In the genomic region with DNA sequence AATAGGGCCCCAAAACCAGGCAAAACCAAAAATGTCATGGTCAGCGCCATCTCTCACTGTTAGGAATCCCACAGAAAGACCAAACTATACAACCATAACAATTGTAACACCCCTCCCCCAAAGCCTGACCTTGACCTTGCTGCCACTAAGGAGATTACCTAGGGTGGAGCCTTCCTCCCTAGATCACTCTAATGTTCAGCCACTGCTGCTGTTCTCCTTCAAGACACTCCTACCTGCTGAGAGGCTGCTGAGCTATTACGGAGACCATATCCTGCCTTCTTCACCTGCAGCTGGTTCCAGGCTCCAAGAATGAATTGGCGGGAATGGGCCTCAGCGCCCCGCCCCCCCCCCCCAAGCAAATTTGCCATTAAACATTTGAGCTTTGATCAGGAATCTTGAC, we compare ENCODE assay signal across 23 mouse cellular contexts.
"Had no signal": no experiment of that assay in that cellular context is flagged by ENCODE, and none has a peak within 500 bp of the region (broad histone marks: within the 10 kb centered on the region; RNA-seq: fewer than 3 reads in every experiment).

No protein-coding gene starts in this region.

- H3K9ac ChIP-seq: heart, embryonic 12.5 days; hindbrain, embryonic 12.5 days; hindbrain, embryonic 15.5 days; limb, embryonic 13.5 days; limb, embryonic 15.5 days; liver, embryonic 12.5 days; liver, embryonic 14.5 days had no signal

- H3K4me1 ChIP-seq: heart, embryonic 10.5 days; heart, embryonic 12.5 days; hindbrain, embryonic 10.5 days; hindbrain, embryonic 12.5 days; hindbrain, embryonic 15.5 days; limb, embryonic 13.5 days; limb, embryonic 15.5 days; liver, embryonic 12.5 days had no signal

- H3K36me3 ChIP-seq: heart, embryonic 10.5 days; heart, embryonic 12.5 days; hindbrain, embryonic 10.5 days; hindbrain, embryonic 12.5 days; hindbrain, embryonic 15.5 days; limb, embryonic 13.5 days; limb, embryonic 15.5 days; liver, embryonic 12.5 days had no signal

- DNase-seq: gastrocnemius, adult 2 months; gastrocnemius, postnatal 10 days; gastrocnemius, postnatal 25 days; heart, adult 18-20 months; heart, postnatal 10 days; heart, postnatal 4 days; kidney, adult 18-20 months; kidney, adult 8-10 months; kidney, postnatal 10 days; kidney, postnatal 25 days; kidney, postnatal 4 days had no signal

- H3K9me3 ChIP-seq: heart, embryonic 10.5 days; hindbrain, embryonic 10.5 days; hindbrain, embryonic 12.5 days; hindbrain, embryonic 15.5 days; limb, embryonic 13.5 days; limb, embryonic 15.5 days; liver, embryonic 12.5 days had no signal

- H3K27me3 ChIP-seq: heart, embryonic 12.5 days; hindbrain, embryonic 12.5 days; hindbrain, embryonic 15.5 days; limb, embryonic 13.5 days; limb, embryonic 15.5 days; liver, embryonic 12.5 days had no signal

- H3K27ac ChIP-seq: gastrocnemius, adult 2 months; heart, embryonic 10.5 days; hindbrain, embryonic 10.5 days; hindbrain, embryonic 12.5 days; hindbrain, embryonic 15.5 days; hindbrain, postnatal 0 days; layer of hippocampus, adult 2 months; left cerebral cortex, adult 2 months; limb, embryonic 13.5 days; limb, embryonic 15.5 days; liver, embryonic 12.5 days; liver, embryonic 14.5 days had no signal

- H3K4me3 ChIP-seq: gastrocnemius, adult 2 months; heart, embryonic 10.5 days; heart, embryonic 12.5 days; hindbrain, embryonic 10.5 days; hindbrain, embryonic 12.5 days; hindbrain, embryonic 15.5 days; layer of hippocampus, adult 2 months; left cerebral cortex, adult 2 months; limb, embryonic 13.5 days; limb, embryonic 15.5 days; liver, embryonic 12.5 days had no signal
